Mouse (Mus musculus): Measurements from ENCODE around the gene Palld. TPM values are rescaled to one million over a fixed set of nuclear protein-coding genes. Genes with fewer than 3 reads are reported as not detected.

Gene Palld
- polyA plus RNA-seq, 1 experiment: 63.6 TPM

GRCm38 (mm10) chr8:61797391-61797947 is 105.0 kb downstream of the Palld start:
- TF ChIP-seq EP300 (IDR thresholded peaks at IDR 0.05; ENCODE audit: insufficient read depth, low read depth, low read length): no peak
- TF ChIP-seq POLR2A (IDR thresholded peaks at IDR 0.05; ENCODE audit: insufficient read depth, low read length): no peak
- no peak for TF ChIP-seq CTCF (IDR thresholded peaks at IDR 0.05; ENCODE audit: low read depth, low read length)

DNA sequence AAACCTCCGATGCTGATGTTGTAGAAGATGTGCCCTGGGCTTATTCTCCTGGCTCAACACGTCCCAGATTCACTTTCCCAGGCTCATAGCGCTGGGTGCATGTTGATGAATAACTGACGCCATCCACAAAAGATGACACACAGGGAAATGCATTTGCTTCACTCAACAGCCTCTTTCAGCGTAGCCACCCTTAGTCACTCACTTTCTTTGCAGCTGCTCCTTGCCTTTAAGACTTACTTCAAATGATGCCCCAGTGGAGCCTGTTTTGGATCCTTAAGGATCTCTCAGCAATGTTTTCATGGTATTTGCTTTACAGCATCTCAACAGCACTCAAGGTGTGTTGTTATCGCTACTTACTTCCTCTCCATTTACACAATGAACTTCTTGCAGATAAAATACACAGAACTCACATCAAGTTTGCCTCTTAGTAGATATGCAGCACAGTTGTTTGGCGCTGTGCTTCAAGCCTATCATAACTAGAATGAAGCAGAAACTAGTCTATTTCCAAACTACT is 105.9 kb downstream of the Palld start:
- Histone ChIP-seq H3K36me3 (ENCODE audit: control insufficient read depth, insufficient read depth, low read length, poor library complexity, severe bottlenecking) (no peaks in the 10 kb centered on the region), H3K27ac (ENCODE audit: insufficient read depth, low read length) (no peak overlapping the region), H3K9ac (ENCODE audit: low read depth, poor library complexity, severe bottlenecking) (no peak overlapping the region), H3K4me3 (ENCODE audit: low read depth, low read length) (no peak overlapping the region), H3K9me3 (replicated peaks; ENCODE audit: control insufficient read depth, insufficient read depth, low read length, poor library complexity, severe bottlenecking) (no peaks in the 10 kb centered on the region), H3K27me3 (ENCODE audit: control insufficient read depth, insufficient read depth, low read length, poor library complexity, severe bottlenecking) (no peaks in the 10 kb centered on the region), H3K4me1 (ENCODE audit: control insufficient read depth, insufficient read depth, low read length) (no peaks in the 10 kb centered on the region)
- TF ChIP-seq POLR2A (IDR thresholded peaks at IDR 0.05; ENCODE audit: insufficient read depth, low read length) (no peak), EP300 (IDR thresholded peaks at IDR 0.05; ENCODE audit: insufficient read depth, low read depth, low read length) (no peak), CTCF (IDR thresholded peaks at IDR 0.05; ENCODE audit: low read depth, low read length) (no peak)

More at GRCm38 (mm10) chr8:61797391-61797947, 105.0 kb downstream of the Palld start:
- Histone ChIP-seq H3K27me3 (ENCODE audit: control insufficient read depth, insufficient read depth, low read length, poor library complexity, severe bottlenecking) (no peaks in the 10 kb centered on the region), H3K4me3 (ENCODE audit: low read depth, low read length) (no peak overlapping the region), H3K36me3 (ENCODE audit: control insufficient read depth, insufficient read depth, low read length, poor library complexity, severe bottlenecking) (no peaks in the 10 kb centered on the region), H3K9ac (ENCODE audit: low read depth, poor library complexity, severe bottlenecking) (no peak overlapping the region), H3K9me3 (replicated peaks; ENCODE audit: control insufficient read depth, insufficient read depth, low read length, poor library complexity, severe bottlenecking) (no peaks in the 10 kb centered on the region), H3K27ac (ENCODE audit: insufficient read depth, low read length) (no peak overlapping the region), H3K4me1 (ENCODE audit: control insufficient read depth, insufficient read depth, low read length) (no peaks in the 10 kb centered on the region)

- no peaks in the 10 kb centered on the region for H3K9me3 ChIP-seq (replicated peaks; ENCODE audit: control insufficient read depth, insufficient read depth, low read length, poor library complexity, severe bottlenecking)
- H3K27me3 ChIP-seq (ENCODE audit: control insufficient read depth, insufficient read depth, low read length, poor library complexity, severe bottlenecking): no peaks in the 10 kb centered on the region
- H3K27ac ChIP-seq (ENCODE audit: insufficient read depth, low read length): no peak overlapping the region
- TF ChIP-seq CTCF (IDR thresholded peaks at IDR 0.05; ENCODE audit: low read depth, low read length): no peak
- TF ChIP-seq POLR2A (IDR thresholded peaks at IDR 0.05; ENCODE audit: insufficient read depth, low read length): no peak
- TF ChIP-seq EP300 (IDR thresholded peaks at IDR 0.05; ENCODE audit: insufficient read depth, low read depth, low read length): no peak
- no peak overlapping the region for H3K4me3 ChIP-seq (ENCODE audit: low read depth, low read length)
- H3K4me1 ChIP-seq (ENCODE audit: control insufficient read depth, insufficient read depth, low read length): no peaks in the 10 kb centered on the region
- H3K9ac ChIP-seq (ENCODE audit: low read depth, poor library complexity, severe bottlenecking): no peak overlapping the region
- H3K36me3 ChIP-seq (ENCODE audit: control insufficient read depth, insufficient read depth, low read length, poor library complexity, severe bottlenecking): no peaks in the 10 kb centered on the region
Observed at GRCm38 (mm10) chr8:61789946-61790345, 112.5 kb downstream of the Palld start.

DNA sequence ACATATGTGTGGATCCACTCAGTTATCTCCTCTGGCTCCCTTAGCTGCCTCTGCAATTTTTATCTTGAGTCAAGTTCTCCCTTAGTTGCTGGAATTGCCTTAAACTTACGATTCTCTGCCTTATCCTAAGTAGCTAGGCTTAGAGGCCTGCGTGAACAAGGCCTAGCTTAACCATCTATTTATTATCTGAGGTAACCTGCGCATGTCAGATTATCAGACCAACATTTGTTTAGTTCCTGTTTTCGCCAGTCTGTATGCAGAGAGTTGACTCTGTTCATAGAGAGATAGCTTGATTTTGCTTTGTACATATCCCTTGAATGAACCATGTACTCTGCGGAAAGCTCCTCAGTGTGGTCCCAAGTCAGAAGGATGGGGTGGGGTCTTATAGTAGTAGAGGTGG is 113.2 kb downstream of the Palld start:
- TF ChIP-seq POLR2A (IDR thresholded peaks at IDR 0.05; ENCODE audit: insufficient read depth, low read length) (no peak), EP300 (IDR thresholded peaks at IDR 0.05; ENCODE audit: insufficient read depth, low read depth, low read length) (no peak), CTCF (IDR thresholded peaks at IDR 0.05; ENCODE audit: low read depth, low read length) (no peak)
- Histone ChIP-seq H3K9ac (ENCODE audit: low read depth, poor library complexity, severe bottlenecking) (no peak overlapping the region), H3K36me3 (ENCODE audit: control insufficient read depth, insufficient read depth, low read length, poor library complexity, severe bottlenecking) (no peaks in the 10 kb centered on the region), H3K27me3 (ENCODE audit: control insufficient read depth, insufficient read depth, low read length, poor library complexity, severe bottlenecking) (no peaks in the 10 kb centered on the region), H3K4me1 (ENCODE audit: control insufficient read depth, insufficient read depth, low read length) (no peaks in the 10 kb centered on the region), H3K4me3 (ENCODE audit: low read depth, low read length) (no peak overlapping the region), H3K27ac (ENCODE audit: insufficient read depth, low read length) (no peak overlapping the region), H3K9me3 (replicated peaks; ENCODE audit: control insufficient read depth, insufficient read depth, low read length, poor library complexity, severe bottlenecking) (no peaks in the 10 kb centered on the region)

DNA sequence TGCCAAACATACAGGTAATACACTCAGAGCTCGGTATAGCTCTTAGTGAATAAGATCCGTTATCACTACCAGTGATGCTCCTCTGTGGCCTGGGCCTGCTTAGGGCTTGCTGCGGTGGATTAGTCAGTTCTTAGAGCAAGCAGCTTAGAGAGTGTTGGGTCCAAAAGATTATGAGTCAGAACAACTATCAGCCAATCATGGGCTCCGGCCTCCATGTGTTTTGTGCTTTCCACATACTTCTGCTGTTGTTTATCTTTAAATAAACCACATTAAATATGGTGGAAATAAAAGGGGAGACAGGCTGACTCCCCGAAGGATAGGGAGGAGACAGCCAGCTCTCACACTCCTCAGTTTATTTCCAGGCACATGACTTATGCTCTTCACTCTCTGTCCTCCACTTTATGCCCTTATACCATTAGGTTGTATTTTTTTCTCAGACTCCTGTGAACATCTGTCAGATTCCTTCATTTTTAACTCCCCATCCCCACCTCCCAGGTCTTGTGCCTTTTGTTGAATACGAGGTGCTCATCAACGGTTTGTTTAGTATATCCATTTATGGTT is 119.5 kb downstream of the Palld start:
- Histone ChIP-seq H3K9ac (ENCODE audit: low read depth, poor library complexity, severe bottlenecking) (no peak overlapping the region), H3K4me1 (ENCODE audit: control insufficient read depth, insufficient read depth, low read length) (no peaks in the 10 kb centered on the region), H3K9me3 (replicated peaks; ENCODE audit: control insufficient read depth, insufficient read depth, low read length, poor library complexity, severe bottlenecking) (no peaks in the 10 kb centered on the region), H3K4me3 (ENCODE audit: low read depth, low read length) (no peak overlapping the region), H3K27ac (ENCODE audit: insufficient read depth, low read length) (no peak overlapping the region), H3K27me3 (ENCODE audit: control insufficient read depth, insufficient read depth, low read length, poor library complexity, severe bottlenecking) (no peaks in the 10 kb centered on the region), H3K36me3 (ENCODE audit: control insufficient read depth, insufficient read depth, low read length, poor library complexity, severe bottlenecking) (no peaks in the 10 kb centered on the region)
- no peak for TF ChIP-seq CTCF (IDR thresholded peaks at IDR 0.05; ENCODE audit: low read depth, low read length)
- TF ChIP-seq EP300 (IDR thresholded peaks at IDR 0.05; ENCODE audit: insufficient read depth, low read depth, low read length): no peak
- TF ChIP-seq POLR2A (IDR thresholded peaks at IDR 0.05; ENCODE audit: insufficient read depth, low read length): no peak

- Histone ChIP-seq H3K4me3 (ENCODE audit: low read depth, low read length) (no peak overlapping the region), H3K27me3 (ENCODE audit: control insufficient read depth, insufficient read depth, low read length, poor library complexity, severe bottlenecking) (no peaks in the 10 kb centered on the region), H3K9me3 (replicated peaks; ENCODE audit: control insufficient read depth, insufficient read depth, low read length, poor library complexity, severe bottlenecking) (no peaks in the 10 kb centered on the region), H3K4me1 (ENCODE audit: control insufficient read depth, insufficient read depth, low read length) (no peaks in the 10 kb centered on the region), H3K36me3 (ENCODE audit: control insufficient read depth, insufficient read depth, low read length, poor library complexity, severe bottlenecking) (no peaks in the 10 kb centered on the region), H3K27ac (ENCODE audit: insufficient read depth, low read length) (no peak overlapping the region), H3K9ac (ENCODE audit: low read depth, poor library complexity, severe bottlenecking) (no peak overlapping the region)
- TF ChIP-seq CTCF (IDR thresholded peaks at IDR 0.05; ENCODE audit: low read depth, low read length): no peak
- no peak for TF ChIP-seq EP300 (IDR thresholded peaks at IDR 0.05; ENCODE audit: insufficient read depth, low read depth, low read length)
- no peak for TF ChIP-seq POLR2A (IDR thresholded peaks at IDR 0.05; ENCODE audit: insufficient read depth, low read length)
Observed at GRCm38 (mm10) chr8:61780652-61781257, 121.7 kb downstream of the Palld start.

Data from ES-Bruce4 (cell line).